Mouse (Mus musculus): Measurements from ENCODE around the gene Kcnq1.

The Kcnq1 gene

DNA sequence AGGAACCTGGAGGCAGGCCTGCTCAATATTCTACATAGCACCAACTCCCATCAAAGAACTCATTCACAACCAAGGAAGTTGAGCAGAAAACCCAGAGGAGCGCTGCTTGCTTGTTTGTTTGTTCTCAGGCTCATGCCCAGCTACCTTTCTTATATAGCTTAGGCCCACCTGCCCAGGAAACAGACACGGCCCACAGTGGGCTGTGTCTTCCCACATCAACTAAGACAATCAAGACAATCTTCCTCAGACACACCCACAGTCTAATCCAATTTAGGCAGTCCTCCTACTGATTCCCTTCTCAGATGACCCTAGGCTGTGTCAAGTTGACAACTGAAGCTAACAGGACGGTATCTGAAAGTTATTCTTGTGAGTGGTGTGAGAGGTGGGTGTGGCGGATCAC is at the start of gene Kcnq1:
Kcnq1 (plus strand) TSS at position 301 of the 400 bp plus-strand sequence.
- no peak for DNase-seq

- no peak for DNase-seq
These were observed 49.1 kb upstream of the Kcnq1 start for GRCm38 (mm10) chr7:143057023-143057422.

GRCm38 (mm10) chr7:143057667-143058220 is 48.4 kb upstream of the Kcnq1 start:
- no peak for DNase-seq

DNA sequence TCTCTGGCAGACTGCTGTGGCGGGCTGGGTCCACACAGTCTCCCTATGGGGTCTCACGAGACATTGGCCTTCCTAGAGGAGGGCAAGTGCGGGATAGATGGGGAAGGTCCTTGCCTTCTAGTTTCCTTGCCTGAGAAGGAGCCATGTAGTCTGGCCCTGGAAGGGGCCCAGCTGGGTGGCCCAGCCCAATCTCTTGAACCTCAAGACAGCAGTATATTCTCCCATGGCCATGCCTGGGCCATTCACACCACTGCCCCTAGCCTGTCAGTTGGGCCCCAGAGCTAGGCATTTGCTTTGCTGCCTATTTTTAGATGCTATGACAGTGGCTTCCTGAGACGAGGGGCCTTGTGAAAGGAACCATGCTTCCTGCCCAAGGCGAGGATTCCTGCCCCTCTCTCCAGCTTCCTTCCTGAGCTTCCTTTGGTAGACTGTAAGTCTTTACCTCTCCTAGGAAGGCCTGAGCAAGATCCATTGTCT is 47.9 kb upstream of the Kcnq1 start:
- DNase-seq, result peak; percentile 38

- peak; percentile 62 for DNase-seq
These were observed 46.8 kb upstream of the Kcnq1 start for GRCm38 (mm10) chr7:143059202-143059870.

GRCm38 (mm10) chr7:143062704-143063103 is 43.5 kb upstream of the Kcnq1 start:
- DNase-seq, result no peak

- DNase-seq, result no peak
These were observed 41.9 kb upstream of the Kcnq1 start for GRCm38 (mm10) chr7:143064226-143064625.

DNA sequence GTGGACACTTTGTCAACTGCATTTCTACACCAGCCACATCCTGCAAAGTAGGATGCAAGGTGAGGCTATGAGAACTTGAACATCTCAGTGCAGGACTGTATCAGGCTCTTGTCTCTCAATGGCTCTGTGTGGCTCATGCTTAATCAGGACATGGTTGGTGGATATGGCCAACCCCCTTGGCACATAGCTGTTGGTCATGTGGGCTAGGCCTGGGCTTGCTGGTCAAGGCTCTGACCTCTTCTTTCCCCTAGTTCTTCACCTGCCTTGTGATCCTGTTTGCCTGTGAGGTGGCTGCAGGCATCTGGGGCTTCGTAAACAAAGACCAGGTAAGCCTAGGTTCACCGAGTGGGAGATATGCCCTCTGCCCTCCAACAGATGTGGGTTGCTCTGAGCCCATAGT is 40.5 kb upstream of the Kcnq1 start:
- no peak for DNase-seq

GRCm38 (mm10) chr7:143067469-143067868 is 38.7 kb upstream of the Kcnq1 start:
- DNase-seq, result no peak

DNA sequence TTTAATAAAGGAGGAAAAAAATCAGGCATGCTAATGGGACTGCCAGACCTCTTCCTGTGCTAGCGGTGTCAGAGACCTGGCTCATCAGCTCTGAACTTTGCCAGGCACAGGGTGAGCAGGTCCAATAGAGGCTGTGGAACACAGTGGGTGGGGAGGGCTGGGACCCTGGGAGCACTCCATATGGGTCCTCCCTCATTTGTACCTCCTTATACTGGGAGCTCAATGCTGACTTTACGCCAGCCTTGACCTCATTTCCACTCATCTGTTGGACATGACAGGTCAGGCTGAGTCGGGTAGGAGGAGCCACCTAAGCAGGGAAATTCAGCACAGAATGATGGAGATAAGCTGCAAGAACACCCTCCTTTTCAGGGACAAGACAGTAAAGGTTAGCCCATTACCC is 38.3 kb upstream of the Kcnq1 start:
- no peak for DNase-seq

GRCm38 (mm10) chr7:143068316-143068881 is 37.8 kb upstream of the Kcnq1 start:
- no peak for DNase-seq

GRCm38 (mm10) chr7:143068882-143069591 is 37.1 kb upstream of the Kcnq1 start, which contains the start of gene Tssc4:
Tssc4 (plus strand) TSS chr7:143069249.
- DNase-seq, result peak; percentile 97

- no peak for DNase-seq
These were observed 36.3 kb upstream of the Kcnq1 start for GRCm38 (mm10) chr7:143069751-143070400.

GRCm38 (mm10) chr7:143070506-143071070 is 35.6 kb upstream of the Kcnq1 start:
- no peak for DNase-seq

DNA sequence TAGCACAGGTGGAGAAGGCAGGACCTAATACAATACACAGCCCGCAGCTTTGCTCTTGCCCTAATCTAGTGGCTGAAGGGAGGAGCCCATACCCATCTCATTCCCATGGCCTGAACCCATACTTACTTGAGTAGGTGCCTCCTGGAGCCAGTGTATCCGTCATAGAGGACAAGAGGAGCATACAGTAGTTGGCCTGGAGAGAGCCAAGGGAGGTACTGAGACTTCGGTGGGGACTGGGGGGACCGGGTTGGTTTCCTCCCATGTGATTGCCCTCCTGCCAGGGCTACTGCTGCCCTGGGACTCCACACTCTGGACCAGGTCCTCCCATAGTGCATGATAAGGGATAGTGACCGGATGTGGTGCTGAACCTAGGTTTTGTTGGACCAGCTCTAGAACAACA is 33.6 kb upstream of the Kcnq1 start:
- no peak for DNase-seq

- no peak for DNase-seq
These were observed 33.1 kb upstream of the Kcnq1 start for GRCm38 (mm10) chr7:143073086-143073485.

DNA sequence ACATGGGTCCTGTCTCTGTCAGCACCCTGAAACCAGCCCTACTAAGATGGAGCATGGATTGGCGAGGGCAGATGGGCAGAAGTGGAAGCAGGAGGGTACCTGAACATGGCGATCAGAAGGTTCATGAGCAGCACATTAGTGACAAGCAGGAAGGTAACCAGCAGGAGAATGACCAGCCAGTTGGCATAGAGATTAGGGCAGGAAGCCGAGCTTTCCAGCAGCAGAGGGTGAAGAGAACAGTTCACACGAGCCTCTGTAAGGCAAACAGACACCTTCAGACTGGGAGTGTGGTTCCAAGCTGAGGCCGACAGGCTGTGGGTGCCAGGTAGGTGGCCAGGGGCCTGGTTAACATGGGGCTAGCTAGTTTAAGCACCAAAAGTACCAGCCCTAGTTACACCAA is 30.8 kb upstream of the Kcnq1 start:
- no peak for DNase-seq

GRCm38 (mm10) chr7:143077351-143077750 is 28.8 kb upstream of the Kcnq1 start:
- DNase-seq, result no peak

GRCm38 (mm10) chr7:143082024-143082423 is 24.1 kb upstream of the Kcnq1 start:
- no peak for DNase-seq

DNA sequence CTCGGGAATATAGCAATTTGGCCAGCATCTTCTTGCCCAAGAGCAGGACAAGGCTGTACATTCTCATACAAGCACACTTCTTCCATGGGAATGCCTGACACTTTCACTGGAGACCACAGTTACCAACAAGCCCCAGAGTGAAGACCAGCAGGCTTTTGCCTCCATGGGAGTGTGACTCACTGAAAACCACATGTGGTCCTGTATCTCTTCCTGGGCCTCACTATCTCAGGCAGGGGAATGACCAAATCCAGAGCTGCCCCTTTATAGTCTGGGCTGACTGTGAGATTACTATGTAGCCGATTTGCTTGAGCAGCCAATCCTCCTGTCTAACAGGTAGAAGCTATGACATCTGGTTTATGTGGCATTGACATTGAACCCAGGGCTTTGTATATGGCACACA is 22.5 kb upstream of the Kcnq1 start:
- DNase-seq, result no peak

GRCm38 (mm10) chr7:143086366-143086765 is 19.8 kb upstream of the Kcnq1 start:
- DNase-seq, result peak; percentile 77

DNA sequence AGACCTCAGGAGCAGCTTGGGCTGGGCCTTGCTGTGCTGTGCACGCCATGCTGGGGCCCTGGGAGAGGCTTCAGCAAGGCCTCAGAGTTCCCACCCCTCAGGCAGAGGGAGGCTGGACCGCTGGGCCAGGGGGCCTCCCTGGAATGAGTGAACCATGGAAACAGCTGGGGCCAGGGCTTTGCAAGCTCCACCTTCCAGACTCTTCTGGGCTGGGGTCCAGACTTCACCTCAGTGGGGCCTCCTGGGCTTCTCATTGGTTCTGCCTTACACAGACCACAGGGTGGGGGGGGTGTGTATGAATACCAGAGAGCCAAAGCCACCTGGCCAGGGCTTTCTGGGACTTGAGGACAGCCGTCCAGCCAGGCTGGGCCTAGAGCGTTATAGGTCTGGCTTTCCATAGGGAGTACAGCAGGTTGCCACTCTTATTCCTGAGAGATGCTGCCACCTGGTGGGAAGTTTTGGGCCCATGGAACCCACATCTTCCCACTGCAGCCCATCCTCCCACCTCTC is 19.0 kb upstream of the Kcnq1 start:
- DNase-seq, result peak; percentile 73

DNA sequence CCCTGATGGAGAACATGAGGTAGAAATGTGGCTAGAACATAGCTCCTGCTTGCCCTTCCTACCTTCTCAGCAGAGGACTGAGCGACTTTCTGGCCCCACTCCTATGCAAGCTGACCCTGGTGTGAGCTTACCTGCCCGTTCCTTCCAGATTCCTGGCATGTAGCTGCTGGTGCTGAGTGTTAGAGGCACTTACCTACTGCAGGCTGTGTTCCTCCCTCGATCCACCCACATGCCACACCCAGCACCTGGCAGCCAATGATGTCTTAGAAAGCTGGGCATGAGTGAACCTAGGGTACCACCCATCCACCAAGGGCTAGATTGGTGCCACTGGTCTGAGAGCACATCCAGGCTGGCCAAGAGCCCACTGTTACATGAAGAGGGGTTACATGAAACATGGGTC is 12.3 kb upstream of the Kcnq1 start:
- no peak for DNase-seq

All from kidney, adult 18-20 months (tissue).